Mouse (Mus musculus) embryonic stem cell, embryonic (primary cell): ENCODE measurements at regions not wholly inside any gene's neighbourhood (a gene's known extent, or its start where the extent isn't known, plus 50 kb on each side); places are given as distances from the start of the nearest gene placed in this dataset.

Source experiments
- CTCF ChIA-PET, 4 experiments: fragments of 300-600 bp in 2 of 4; fragments of 350-600 bp in 2 of 4; sonication (Branson Sonifier 250); formaldehyde crosslinking; loops; one replicate each; lab custom pipeline; 2022; ENCODE audit warnings: inconsistent platforms in 2 of 4; lab: Charles Lee
- POLR2A ChIA-PET, 4 experiments: fragments of 300-600 bp in 2 of 4; fragments of 350-600 bp in 2 of 4; sonication (Branson Sonifier 250); formaldehyde crosslinking; loops; one replicate each; lab custom pipeline; 2022; ENCODE audit warnings: antibody characterized with exemption in 4 of 4, inconsistent platforms in 1 of 4; lab: Charles Lee

- ChIA-PET CTCF (no interaction called here), POLR2A (no interaction called here)
These were observed 143.3 kb downstream of the Ogfrl1 start for GRCm38 (mm10) chr1:23254235-23254634.

GRCm38 (mm10) chr1:23231522-23231921, 129.5 kb upstream of the 4933415F23Rik start:
- ChIA-PET POLR2A (no interaction called here), CTCF (no interaction called here)

GRCm38 (mm10) chr1:23228478-23228877, 126.4 kb upstream of the 4933415F23Rik start:
- ChIA-PET POLR2A (no interaction called here), CTCF (no interaction called here)

GRCm38 (mm10) chr1:23214462-23215158, 112.6 kb upstream of the 4933415F23Rik start:
- CTCF ChIA-PET = no interaction called here
- POLR2A ChIA-PET = interaction anchor here in 1 of 4 experiments (0.6 kb wide), 1 partner anchor 623 kb away, joined by 3 read pairs; no protein-coding TSS in a partner anchor

GRCm38 (mm10) chr1:23207843-23208242, 105.8 kb upstream of the 4933415F23Rik start:
- CTCF ChIA-PET = no interaction called here

GRCm38 (mm10) chr1:23207024-23207423, 105.0 kb upstream of the 4933415F23Rik start:
- ChIA-PET CTCF (interaction anchor here in 1 of 4 experiments (0.5 kb wide), 1 partner anchor 37 kb away, joined by 4 read pairs; no protein-coding TSS in a partner anchor), POLR2A (no interaction called here)

More at GRCm38 (mm10) chr1:23207843-23208242, 105.8 kb upstream of the 4933415F23Rik start:
- POLR2A ChIA-PET = no interaction called here

GRCm38 (mm10) chr1:23202511-23203435, 100.7 kb upstream of the 4933415F23Rik start:
- CTCF ChIA-PET = no interaction called here

GRCm38 (mm10) chr1:23200460-23200859, 98.4 kb upstream of the 4933415F23Rik start:
- CTCF ChIA-PET = interaction anchor here in 1 of 4 experiments (0.7 kb wide), 1 partner anchor 80 kb away, joined by 3 read pairs; no protein-coding TSS in a partner anchor

More at GRCm38 (mm10) chr1:23202511-23203435, 100.7 kb upstream of the 4933415F23Rik start:
- POLR2A ChIA-PET = no interaction called here

GRCm38 (mm10) chr1:23190316-23191005, 88.4 kb upstream of the 4933415F23Rik start:
- POLR2A ChIA-PET = interaction anchor here in 1 of 4 experiments (1.3 kb wide), 1 partner anchor 65 kb away, joined by 3 read pairs; no protein-coding TSS in a partner anchor
- CTCF ChIA-PET = interaction anchor here in 1 of 4 experiments (0.6 kb wide), 1 partner anchor 45 kb away, joined by 3 read pairs; no protein-coding TSS in a partner anchor

More at GRCm38 (mm10) chr1:23200460-23200859, 98.4 kb upstream of the 4933415F23Rik start:
- POLR2A ChIA-PET = no interaction called here

GRCm38 (mm10) chr1:23189790-23190189, 87.7 kb upstream of the 4933415F23Rik start:
- CTCF ChIA-PET = no interaction called here
- POLR2A ChIA-PET = interaction anchor here in 1 of 4 experiments (1.3 kb wide), 1 partner anchor 66 kb away, joined by 3 read pairs; no protein-coding TSS in a partner anchor

- CTCF ChIA-PET = no interaction called here
- POLR2A ChIA-PET = no interaction called here
These were observed 86.2 kb upstream of the 4933415F23Rik start for GRCm38 (mm10) chr1:23188216-23188615.

GRCm38 (mm10) chr1:23187446-23188206, 85.6 kb upstream of the 4933415F23Rik start:
- ChIA-PET CTCF (no interaction called here), POLR2A (no interaction called here)

GRCm38 (mm10) chr1:23184728-23185127, 82.7 kb upstream of the 4933415F23Rik start:
- ChIA-PET CTCF (no interaction called here), POLR2A (no interaction called here)

- CTCF ChIA-PET = no interaction called here
- POLR2A ChIA-PET = no interaction called here
These were observed 80.5 kb upstream of the 4933415F23Rik start for GRCm38 (mm10) chr1:23182541-23182940.

GRCm38 (mm10) chr1:23178335-23178974, 76.4 kb upstream of the 4933415F23Rik start:
- POLR2A ChIA-PET = no interaction called here
- CTCF ChIA-PET = no interaction called here

- POLR2A ChIA-PET = no interaction called here
- CTCF ChIA-PET = no interaction called here
These were observed 72.0 kb upstream of the 4933415F23Rik start for GRCm38 (mm10) chr1:23174022-23174421.

- CTCF ChIA-PET = interaction anchor here in 1 of 4 experiments (0.6 kb wide), 1 partner anchor 510 kb away, joined by 3 read pairs; no protein-coding TSS in a partner anchor
- POLR2A ChIA-PET = interaction anchor here in 1 of 4 experiments (0.7 kb wide), 1 partner anchor 84 kb away, joined by 3 read pairs; no protein-coding TSS in a partner anchor
These were observed 71.2 kb upstream of the 4933415F23Rik start for GRCm38 (mm10) chr1:23173054-23173802.
